Mouse (Mus musculus) limb, embryonic 13.5 days (tissue): ENCODE results near the gene Nfia. TPM values are rescaled to one million over a fixed set of nuclear protein-coding genes. Genes with fewer than 3 reads are reported as not detected.
A peak's percentile ranks its signal among the peaks of the same experiment; 100 is the strongest.

Experiments
- ATAC-seq: fragments of 200-750 bp; cut with Nextera tagmentation; 2 replicates; pipeline ENCODE4 v1.8.0; 2017; ENCODE audit warnings: low read depth, moderate number of reproducible peaks, moderate TSS enrichment; ENCODE audit not compliant: low FRiP score
- H3K27ac ChIP-seq: fragments of 300-500 bp; sonication (generic); 2 replicates; pipeline ENCODE4 v1.5.1; 2015; ENCODE audit warnings: inconsistent platforms, mild to moderate bottlenecking, moderate library complexity
- H3K27me3 ChIP-seq: fragments of 300-500 bp; sonication (generic); 2 replicates; pipeline ENCODE4 v1.6.1; 2015; ENCODE audit warnings: mild to moderate bottlenecking, inconsistent platforms
- H3K36me3 ChIP-seq: fragments of 300-500 bp; sonication (generic); 2 replicates; pipeline ENCODE4 v1.6.1; 2015; ENCODE audit warnings: inconsistent platforms, mild to moderate bottlenecking, moderate library complexity
- H3K4me1 ChIP-seq: fragments of 300-500 bp; sonication (generic); 2 replicates; pipeline ENCODE4 v1.6.1; 2015; ENCODE audit warnings: inconsistent platforms
- H3K4me2 ChIP-seq: fragments of 300-500 bp; sonication (generic); replicated peaks from 2 replicates; pipeline ENCODE4 v1.6.1; 2015; ENCODE audit warnings: inconsistent platforms, mild to moderate bottlenecking, moderate library complexity
- H3K4me3 ChIP-seq: fragments of 300-500 bp; sonication (generic); 2 replicates; pipeline ENCODE4 v1.5.1; 2015; ENCODE audit warnings: moderate library complexity, mild to moderate bottlenecking, inconsistent platforms
- H3K9ac ChIP-seq: fragments of 300-500 bp; sonication (generic); 2 replicates; pipeline ENCODE4 v1.6.1; 2015; ENCODE audit warnings: mild to moderate bottlenecking, inconsistent platforms
- H3K9me3 ChIP-seq: fragments of 300-500 bp; sonication (generic); 2 replicates; pipeline ENCODE4 v1.6.1; 2016; ENCODE audit warnings: inconsistent platforms
- WGBS: fragments of 180-500 bp; shearing (Covaris S2); methylation state at CpG from one replicate; pipeline ENCODE4 v1.1.7; 2015; 5-methylcytosine and 5-hydroxymethylcytosine counted together
- polyA plus RNA-seq: library from polyadenylated mRNA; unstranded; fragments of >200 nt; fragmentation: Nextera tagmentation; extraction: Ambion mirVana; gene quantifications from 2 replicates; pipeline ENCODE4 v1.2.1, GENCODE M21; 2015

Gene Nfia
- polyA plus RNA-seq, 1 experiment from 2014 or later: 88.3 TPM

GRCm38 (mm10) chr4:97777706-97778176 is 5.2 kb downstream of the Nfia start, which contains the start of gene E130114P18Rik:
Gene E130114P18Rik (minus strand): TSS chr4:97778078.
- peak within 1 kb of the TSS; percentile 80 for H3K4me2 ChIP-seq
- WGBS: under 1% methylated on average over 37 of the region's 37 CpGs
- H3K36me3 ChIP-seq: peaks cover 3% of the 10 kb centered on the region; the same call in 1 of the 2 replicates
- ATAC-seq: peak; percentile 57
- H3K9me3 ChIP-seq: no peaks in the 10 kb centered on the region
- peak within 1 kb of the TSS; percentile 100 for H3K9ac ChIP-seq
- no peaks in the 10 kb centered on the region for H3K27me3 ChIP-seq
- H3K4me3 ChIP-seq: peak within 1 kb of the TSS; percentile 97
- peak within 1 kb of the TSS; percentile 99 for H3K27ac ChIP-seq
- peaks cover 36% of the 10 kb centered on the region for H3K4me1 ChIP-seq

GRCm38 (mm10) chr4:97778211-97779002 is 5.9 kb downstream of the Nfia start:
- peaks cover 9% of the 10 kb centered on the region for H3K36me3 ChIP-seq
- H3K27ac ChIP-seq: peak overlapping the region; percentile 99
- H3K9me3 ChIP-seq: no peaks in the 10 kb centered on the region
- peaks cover 40% of the 10 kb centered on the region for H3K4me1 ChIP-seq
- no peaks in the 10 kb centered on the region for H3K27me3 ChIP-seq
- ATAC-seq: no peak
- under 1% methylated on average over 89 of the region's 94 CpGs for WGBS
- H3K9ac ChIP-seq: peak overlapping the region; percentile 100
- H3K4me3 ChIP-seq: peak overlapping the region; percentile 97
- peak overlapping the region; percentile 80 for H3K4me2 ChIP-seq

GRCm38 (mm10) chr4:97779003-97779930 is 6.7 kb downstream of the Nfia start:
- 4% methylated on average over 18 of the region's 18 CpGs for WGBS
- H3K4me1 ChIP-seq: peaks cover 41% of the 10 kb centered on the region
- ATAC-seq: no peak

GRCm38 (mm10) chr4:97780024-97780423 is 7.5 kb downstream of the Nfia start:
- no peak for ATAC-seq
- Histone ChIP-seq H3K4me1 (peaks cover 43% of the 10 kb centered on the region), H3K27ac (peak overlapping the region; percentile 99; the same call in 1 of the 2 replicates), H3K4me3 (peak overlapping the region; percentile 97), H3K4me2 (peak overlapping the region; percentile 80), H3K36me3 (peaks cover 26% of the 10 kb centered on the region), H3K9me3 (no peaks in the 10 kb centered on the region), H3K9ac (peak overlapping the region; percentile 100), H3K27me3 (no peaks in the 10 kb centered on the region)
- 22% methylated on average over 7 of the region's 7 CpGs for WGBS

More at GRCm38 (mm10) chr4:97779003-97779930, 6.7 kb downstream of the Nfia start:
- peaks cover 18% of the 10 kb centered on the region for H3K36me3 ChIP-seq
- peak overlapping the region; percentile 99 for H3K27ac ChIP-seq
- no peaks in the 10 kb centered on the region for H3K27me3 ChIP-seq
- H3K9me3 ChIP-seq: no peaks in the 10 kb centered on the region
- peak overlapping the region; percentile 97 for H3K4me3 ChIP-seq
- H3K9ac ChIP-seq: peak overlapping the region; percentile 100
- H3K4me2 ChIP-seq: peak overlapping the region; percentile 80

- no peaks in the 10 kb centered on the region for H3K9me3 ChIP-seq
- H3K4me3 ChIP-seq: peak overlapping the region; percentile 30
- H3K27me3 ChIP-seq: no peaks in the 10 kb centered on the region
- peaks cover 47% of the 10 kb centered on the region for H3K4me1 ChIP-seq
- 0 out of 2 replicates have a peak overlapping the region, but pooled peaks have one; percentile 19 for H3K9ac ChIP-seq
- H3K36me3 ChIP-seq: peaks cover 33% of the 10 kb centered on the region
- no peak overlapping the region for H3K27ac ChIP-seq
- WGBS: 62% methylated on average over 7 of the region's 7 CpGs
- ATAC-seq: no peak
- H3K4me2 ChIP-seq: peak overlapping the region; percentile 80
Observed at GRCm38 (mm10) chr4:97780666-97781435, 8.3 kb downstream of the Nfia start.

GRCm38 (mm10) chr4:97782069-97782468 is 9.5 kb downstream of the Nfia start:
- H3K36me3 ChIP-seq: peaks cover 38% of the 10 kb centered on the region
- H3K27me3 ChIP-seq: no peaks in the 10 kb centered on the region
- no peak overlapping the region for H3K4me3 ChIP-seq
- H3K27ac ChIP-seq: no peak overlapping the region
- WGBS: 88% methylated on average over 3 of the region's 3 CpGs
- H3K4me2 ChIP-seq: peak overlapping the region; percentile 38; the same call in 1 of the 2 replicates
- no peak for ATAC-seq
- H3K9me3 ChIP-seq: no peaks in the 10 kb centered on the region
- H3K9ac ChIP-seq: no peak overlapping the region
- H3K4me1 ChIP-seq: peaks cover 45% of the 10 kb centered on the region

GRCm38 (mm10) chr4:97782497-97782896 is 10.0 kb downstream of the Nfia start:
- Histone ChIP-seq H3K9me3 (no peaks in the 10 kb centered on the region), H3K9ac (no peak overlapping the region), H3K4me1 (peaks cover 48% of the 10 kb centered on the region), H3K4me3 (no peak overlapping the region), H3K36me3 (peaks cover 42% of the 10 kb centered on the region), H3K4me2 (no peak overlapping the region), H3K27me3 (no peaks in the 10 kb centered on the region), H3K27ac (no peak overlapping the region)
- 87% methylated on average over 6 of the region's 6 CpGs for WGBS
- no peak for ATAC-seq

- Histone ChIP-seq H3K27me3 (no peaks in the 10 kb centered on the region), H3K4me2 (no peak overlapping the region), H3K27ac (no peak overlapping the region), H3K9ac (no peak overlapping the region), H3K9me3 (no peaks in the 10 kb centered on the region), H3K4me3 (no peak overlapping the region), H3K36me3 (peaks cover 44% of the 10 kb centered on the region), H3K4me1 (peaks cover 51% of the 10 kb centered on the region)
- ATAC-seq: no peak
- WGBS: 92% methylated on average over 26 of the region's 26 CpGs
Observed at GRCm38 (mm10) chr4:97783073-97783879, 10.7 kb downstream of the Nfia start.

GRCm38 (mm10) chr4:97784236-97784635 is 11.7 kb downstream of the Nfia start:
- ATAC-seq: no peak
- no peak overlapping the region for H3K4me2 ChIP-seq
- no peak overlapping the region for H3K27ac ChIP-seq
- no peaks in the 10 kb centered on the region for H3K27me3 ChIP-seq
- 87% methylated on average over 11 of the region's 11 CpGs for WGBS
- H3K9ac ChIP-seq: no peak overlapping the region
- H3K36me3 ChIP-seq: peaks cover 46% of the 10 kb centered on the region
- no peak overlapping the region for H3K4me3 ChIP-seq
- no peaks in the 10 kb centered on the region for H3K9me3 ChIP-seq
- H3K4me1 ChIP-seq: peaks cover 60% of the 10 kb centered on the region

GRCm38 (mm10) chr4:97785547-97786271 is 13.2 kb downstream of the Nfia start:
- no peak overlapping the region for H3K27ac ChIP-seq
- H3K27me3 ChIP-seq: no peaks in the 10 kb centered on the region
- H3K4me2 ChIP-seq: no peak overlapping the region
- H3K4me1 ChIP-seq: peaks cover 58% of the 10 kb centered on the region
- no peak overlapping the region for H3K4me3 ChIP-seq
- 72% methylated on average over 8 of the region's 8 CpGs for WGBS
- H3K9me3 ChIP-seq: no peaks in the 10 kb centered on the region
- H3K36me3 ChIP-seq: peaks cover 56% of the 10 kb centered on the region
- H3K9ac ChIP-seq: no peak overlapping the region
- ATAC-seq: no peak
